Mouse (Mus musculus) kidney, embryonic 14.5 days (tissue): ENCODE data around the gene Pheta1. TPM values are rescaled to one million over a fixed set of nuclear protein-coding genes. Genes with fewer than 3 reads are reported as not detected.

ENCODE experiments used
- ATAC-seq: fragments of 200-750 bp; cut with Nextera tagmentation; 2 replicates; pipeline ENCODE4 v1.8.0; 2017; ENCODE audit warnings: moderate number of reproducible peaks, mild to moderate bottlenecking, moderate TSS enrichment, moderate library complexity; ENCODE audit not compliant: low FRiP score, low TSS enrichment
- H3K27ac ChIP-seq: fragments of 300-500 bp; sonication (generic); 2 replicates; pipeline ENCODE4 v1.5.1; 2014; ENCODE audit warnings: low read depth, mild to moderate bottlenecking, low read length, moderate library complexity, mixed read lengths
- H3K27me3 ChIP-seq: fragments of 300-500 bp; sonication (generic); 2 replicates; pipeline ENCODE4 v1.6.1; 2014; ENCODE audit warnings: mild to moderate bottlenecking, low read length; ENCODE audit not compliant: control insufficient read depth, insufficient read depth
- H3K36me3 ChIP-seq: fragments of 300-500 bp; sonication (generic); 2 replicates; pipeline ENCODE4 v1.6.1; 2014; ENCODE audit warnings: low read length, mixed read lengths; ENCODE audit not compliant: control insufficient read depth, insufficient read depth
- H3K4me1 ChIP-seq: fragments of 300-500 bp; sonication (generic); 2 replicates; pipeline ENCODE4 v1.6.1; 2014; ENCODE audit warnings: low read length, mixed read lengths; ENCODE audit not compliant: control insufficient read depth, insufficient read depth
- H3K4me2 ChIP-seq: fragments of 300-500 bp; sonication (generic); replicated peaks from 2 replicates; pipeline ENCODE4 v1.6.1; 2014; ENCODE audit warnings: low read depth, mild to moderate bottlenecking, low read length
- H3K4me3 ChIP-seq: fragments of 300-500 bp; sonication (generic); 2 replicates; pipeline ENCODE4 v1.5.1; 2014; ENCODE audit warnings: mild to moderate bottlenecking, low read length
- H3K9ac ChIP-seq: fragments of 300-500 bp; sonication (generic); 2 replicates; pipeline ENCODE4 v1.6.1; 2014; ENCODE audit warnings: low read depth, mild to moderate bottlenecking, low read length, moderate library complexity
- H3K9me3 ChIP-seq: fragments of 300-500 bp; sonication (generic); 2 replicates; pipeline ENCODE4 v1.6.1; 2016; ENCODE audit warnings: low read length; ENCODE audit not compliant: control insufficient read depth
- WGBS: fragments of 180-500 bp; shearing (Covaris S2); extraction: QIAGEN DNeasy Blood & Tissue Kit; methylation state at CpG from one replicate; pipeline ENCODE4 v1.1.7; 2014; 5-methylcytosine and 5-hydroxymethylcytosine counted together
- polyA plus RNA-seq: library from polyadenylated mRNA; unstranded; fragments of >200 nt; fragmentation: Nextera tagmentation; extraction: Ambion mirVana; gene quantifications from 2 replicates; pipeline ENCODE4 v1.2.1, GENCODE M21; 2014

Pheta1 gene
- polyA plus RNA-seq, 1 experiment from 2014 or later, result 22.6 TPM

- Histone ChIP-seq H3K4me1 (peaks cover 45% of the 10 kb centered on the region), H3K9me3 (no peaks in the 10 kb centered on the region), H3K36me3 (no peaks in the 10 kb centered on the region), H3K9ac (peak overlapping the region; percentile 79), H3K27me3 (no peaks in the 10 kb centered on the region), H3K4me3 (peak overlapping the region; percentile 79), H3K4me2 (peak overlapping the region; percentile 92), H3K27ac (peak overlapping the region; percentile 82)
- peak; percentile 80 for ATAC-seq
- WGBS, result under 1% methylated on average over 77 of the region's 77 CpGs
These were observed 11.9 kb upstream of the Pheta1 start for GRCm38 (mm10) chr5:121836692-121837415.

- H3K4me2 ChIP-seq, result peak within 1 kb of the TSS; percentile 92
- peaks cover 47% of the 10 kb centered on the region for H3K4me1 ChIP-seq
- no peaks in the 10 kb centered on the region for H3K27me3 ChIP-seq
- peak; percentile 29 for ATAC-seq
- under 1% methylated on average over 35 of the region's 35 CpGs for WGBS
- H3K9ac ChIP-seq, result peak within 1 kb of the TSS; percentile 79
- peak within 1 kb of the TSS; percentile 79 for H3K4me3 ChIP-seq
- H3K9me3 ChIP-seq, result no peaks in the 10 kb centered on the region
- H3K36me3 ChIP-seq, result no peaks in the 10 kb centered on the region
- peak within 1 kb of the TSS; percentile 82 for H3K27ac ChIP-seq
These were observed 11.1 kb upstream of the Pheta1 start, which contains the start of gene Sh2b3 for GRCm38 (mm10) chr5:121837441-121838340. Sh2b3 (minus strand) TSS chr5:121837646.

- WGBS, result under 1% methylated on average over 46 of the region's 46 CpGs
- Histone ChIP-seq H3K9me3 (no peaks in the 10 kb centered on the region), H3K4me3 (peak overlapping the region; percentile 79), H3K27ac (peak overlapping the region; percentile 43; the same call in 1 of the 2 replicates), H3K4me2 (peak overlapping the region; percentile 92), H3K27me3 (no peaks in the 10 kb centered on the region), H3K9ac (peak overlapping the region; percentile 58), H3K4me1 (peaks cover 44% of the 10 kb centered on the region), H3K36me3 (no peaks in the 10 kb centered on the region)
- no peak for ATAC-seq
These were observed 10.2 kb upstream of the Pheta1 start for GRCm38 (mm10) chr5:121838341-121839127.

GRCm38 (mm10) chr5:121839128-121839473, 9.7 kb upstream of the Pheta1 start:
- peaks cover 38% of the 10 kb centered on the region for H3K4me1 ChIP-seq
- H3K27me3 ChIP-seq, result peaks cover 5% of the 10 kb centered on the region; the same call in 1 of the 2 replicates
- no peaks in the 10 kb centered on the region for H3K9me3 ChIP-seq
- WGBS, result 22% methylated on average over 6 of the region's 7 CpGs
- H3K27ac ChIP-seq, result peak overlapping the region; percentile 43; the same call in 1 of the 2 replicates
- H3K4me3 ChIP-seq, result peak overlapping the region; percentile 79
- peak overlapping the region; percentile 92 for H3K4me2 ChIP-seq
- ATAC-seq, result no peak
- no peaks in the 10 kb centered on the region for H3K36me3 ChIP-seq
- H3K9ac ChIP-seq, result peak overlapping the region; percentile 58; the same call in 1 of the 2 replicates

- peaks cover 24% of the 10 kb centered on the region; the same call in 1 of the 2 replicates for H3K4me1 ChIP-seq
- H3K36me3 ChIP-seq, result no peaks in the 10 kb centered on the region
- H3K4me2 ChIP-seq, result no peak overlapping the region
- H3K4me3 ChIP-seq, result no peak overlapping the region
- H3K27ac ChIP-seq, result no peak overlapping the region
- peaks cover 5% of the 10 kb centered on the region; the same call in 1 of the 2 replicates for H3K27me3 ChIP-seq
- no peak overlapping the region for H3K9ac ChIP-seq
- no peaks in the 10 kb centered on the region for H3K9me3 ChIP-seq
- WGBS, result 91% methylated on average over 9 of the region's 9 CpGs
- no peak for ATAC-seq
These were observed 7.3 kb upstream of the Pheta1 start for GRCm38 (mm10) chr5:121841516-121841915.

GRCm38 (mm10) chr5:121841973-121842372, 6.8 kb upstream of the Pheta1 start:
- Histone ChIP-seq H3K4me3 (no peak overlapping the region), H3K9me3 (no peaks in the 10 kb centered on the region), H3K27ac (no peak overlapping the region), H3K36me3 (no peaks in the 10 kb centered on the region), H3K9ac (no peak overlapping the region), H3K4me1 (peaks cover 24% of the 10 kb centered on the region; the same call in 1 of the 2 replicates), H3K27me3 (peaks cover 5% of the 10 kb centered on the region; the same call in 1 of the 2 replicates), H3K4me2 (no peak overlapping the region)
- WGBS, result 52% methylated on average over 10 of the region's 10 CpGs
- ATAC-seq, result no peak

- no peak overlapping the region; the same call in 1 of the 2 replicates for H3K27ac ChIP-seq
- peaks cover 20% of the 10 kb centered on the region; the same call in 1 of the 2 replicates for H3K4me1 ChIP-seq
- H3K9ac ChIP-seq, result peak overlapping the region; percentile 62
- H3K9me3 ChIP-seq, result no peaks in the 10 kb centered on the region
- peak overlapping the region; percentile 41 for H3K4me3 ChIP-seq
- H3K4me2 ChIP-seq, result peak overlapping the region; percentile 83
- H3K36me3 ChIP-seq, result no peaks in the 10 kb centered on the region
- ATAC-seq, result peak; percentile 48; the same call in 1 of the 2 replicates
- WGBS, result under 1% methylated on average over 33 of the region's 33 CpGs
- H3K27me3 ChIP-seq, result peaks cover 5% of the 10 kb centered on the region; the same call in 1 of the 2 replicates
These were observed 6.1 kb upstream of the Pheta1 start for GRCm38 (mm10) chr5:121842665-121843118.
